Mouse (Mus musculus) heart, adult 9 months (tissue): ENCODE data around the gene Zfp383.
"Not testable (repeated sequence)": the region's sequence is repeated elsewhere in the genome, so short reads cannot be mapped to it uniquely, and the experiment has no call there.

Experiments used
- DNase-seq, 2 experiments: peaks; one replicate each; pipeline ENCODE4 v3.0.0; 2022; ENCODE audit warnings: low spot score in 2 of 2

The Zfp383 gene

DNA sequence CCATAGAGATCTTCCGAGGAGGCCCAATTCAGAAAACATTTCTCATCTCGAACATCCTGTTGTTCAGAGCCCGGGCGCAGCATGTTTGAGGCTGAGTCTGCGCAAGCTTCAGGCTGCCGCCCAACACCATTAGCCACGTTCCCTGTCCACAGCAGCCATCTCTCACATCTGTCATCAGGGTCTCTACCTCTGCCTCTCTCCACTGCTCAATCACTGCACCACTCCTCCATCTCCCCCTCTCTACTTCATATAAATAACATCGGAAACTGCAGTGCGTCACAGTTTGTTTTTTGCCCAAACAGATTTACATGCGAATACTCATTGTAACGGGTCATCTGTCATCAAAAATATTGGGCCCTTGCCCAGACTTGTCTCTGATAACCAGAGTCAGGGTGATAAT lies 33.0 kb downstream of the Zfp383 start:
- DNase-seq, result no peak

DNA sequence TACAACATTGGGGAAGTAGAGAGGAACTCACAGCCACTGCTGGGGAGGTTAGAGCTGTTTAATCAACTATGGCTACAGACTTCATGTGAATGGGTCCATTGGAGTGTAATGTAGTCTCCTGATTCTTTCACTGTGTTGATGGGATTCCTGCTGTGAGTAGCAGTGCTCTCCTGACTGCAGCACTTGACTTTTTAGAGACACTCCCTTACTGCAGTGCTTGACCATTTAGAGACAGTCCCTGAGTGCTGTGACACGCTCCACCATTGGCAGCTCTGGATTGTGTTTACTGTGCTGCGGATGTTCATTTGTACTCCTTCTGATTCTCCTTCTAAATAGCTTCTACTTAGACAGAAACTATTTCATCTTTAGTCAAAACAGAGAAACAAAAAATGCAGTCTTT lies 34.7 kb downstream of the Zfp383 start:
- DNase-seq, result no peak

DNA sequence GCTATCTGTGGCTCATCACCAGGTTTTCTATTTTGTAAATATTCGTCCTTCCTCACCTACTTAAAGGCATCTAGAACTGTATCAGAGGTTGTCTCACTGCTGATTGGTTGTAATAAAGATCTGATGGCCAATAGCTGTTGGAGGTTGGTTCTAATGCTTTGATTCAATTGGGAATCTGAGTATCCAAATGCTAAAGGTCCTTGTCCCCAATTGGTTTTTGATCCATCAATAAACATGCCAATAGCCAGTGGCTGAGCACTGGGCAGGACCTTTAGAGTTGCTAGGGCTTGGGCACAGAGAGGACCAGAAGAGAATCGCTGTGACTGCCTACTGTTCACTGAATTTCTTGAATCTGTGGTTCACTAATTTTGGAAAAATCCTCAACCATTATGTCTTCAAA lies 35.7 kb downstream of the Zfp383 start:
- no peak for DNase-seq

DNA sequence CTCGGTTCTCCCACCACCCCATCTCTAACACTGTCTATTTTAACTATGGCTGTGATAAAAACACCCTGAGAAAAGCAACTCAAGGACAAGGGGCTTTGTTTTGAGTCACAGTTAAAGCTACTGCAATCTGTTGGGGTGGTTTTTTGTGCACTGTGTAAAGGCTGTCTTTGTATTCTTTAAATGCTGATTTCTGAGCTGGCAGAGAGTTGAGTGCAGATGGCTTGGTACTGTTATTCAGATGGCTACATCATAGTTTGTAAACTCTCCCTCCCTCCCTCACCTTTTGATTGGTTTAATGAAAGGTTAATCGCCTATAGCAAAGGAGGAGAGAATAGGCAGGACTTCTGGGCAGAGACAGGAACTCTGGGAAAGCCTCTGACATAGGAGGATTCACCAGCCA lies 36.2 kb downstream of the Zfp383 start:
- no peak for DNase-seq

DNA sequence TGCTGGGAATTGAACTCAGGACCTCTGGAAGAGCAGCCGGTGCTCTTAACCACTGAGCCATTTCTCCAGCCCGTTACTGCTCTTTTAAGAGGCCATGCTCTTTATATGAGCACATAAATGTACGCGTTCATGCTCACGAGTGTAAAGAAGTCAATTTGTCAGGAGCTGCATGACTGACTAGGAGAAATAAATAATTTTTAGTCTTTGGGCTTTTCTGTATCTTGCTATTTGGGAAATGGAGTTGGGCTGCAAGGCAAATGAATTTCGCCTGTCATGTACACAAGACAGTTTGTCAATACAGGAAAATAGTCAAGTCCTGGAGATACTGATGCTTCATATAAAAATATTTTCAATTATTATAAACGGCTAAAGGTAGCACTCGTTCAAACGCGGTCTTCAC lies 45.1 kb downstream of the Zfp383 start:
- no peak for DNase-seq

DNA sequence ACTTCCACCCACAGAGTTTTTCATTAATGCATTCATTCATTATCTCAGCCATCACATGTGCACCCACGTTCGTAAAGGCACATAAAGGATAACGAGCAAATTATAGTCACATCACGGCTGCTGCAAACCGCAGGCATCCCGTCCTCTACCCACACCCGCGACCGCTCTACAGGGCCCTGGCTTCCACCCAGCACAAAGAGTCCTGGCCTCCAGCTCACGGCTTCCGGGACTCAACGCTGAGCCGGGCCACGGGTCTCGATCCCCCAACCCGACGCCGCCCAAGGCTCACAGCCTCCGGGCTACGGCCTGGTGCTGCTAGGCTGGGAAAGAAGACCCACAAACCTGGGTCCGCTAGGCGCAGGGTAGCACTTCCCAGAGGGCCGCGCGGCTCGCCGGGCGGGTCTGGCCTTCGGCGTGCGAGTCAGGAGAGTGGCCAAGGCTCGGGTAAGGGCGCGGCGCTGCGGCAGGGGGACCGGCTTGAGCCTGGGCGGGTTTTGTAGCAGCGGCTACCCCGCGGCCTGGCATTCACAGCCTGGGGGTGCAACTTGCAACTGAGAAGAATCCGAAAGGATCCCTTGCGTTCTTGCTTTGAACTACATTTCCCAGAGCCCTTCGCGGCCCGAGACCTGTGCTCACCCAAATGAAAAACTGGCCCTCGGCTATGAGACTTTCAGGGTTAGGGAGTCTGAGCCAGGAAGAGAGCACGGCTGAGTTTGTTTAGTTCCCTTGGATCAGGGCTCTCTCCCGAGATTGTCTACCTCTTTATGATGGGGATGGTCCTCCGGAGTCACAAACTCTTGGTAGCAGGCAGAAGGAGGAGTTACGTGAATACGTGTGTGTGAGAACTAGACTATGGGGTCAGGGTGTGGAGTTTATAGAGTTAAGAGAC lies 45.7 kb downstream of the Zfp383 start, which contains the start of gene Zfp74:
Zfp74 (minus strand) TSS at position 577 of the 889 bp plus-strand sequence.
- DNase-seq, result peak; percentile 72 to 80

DNA sequence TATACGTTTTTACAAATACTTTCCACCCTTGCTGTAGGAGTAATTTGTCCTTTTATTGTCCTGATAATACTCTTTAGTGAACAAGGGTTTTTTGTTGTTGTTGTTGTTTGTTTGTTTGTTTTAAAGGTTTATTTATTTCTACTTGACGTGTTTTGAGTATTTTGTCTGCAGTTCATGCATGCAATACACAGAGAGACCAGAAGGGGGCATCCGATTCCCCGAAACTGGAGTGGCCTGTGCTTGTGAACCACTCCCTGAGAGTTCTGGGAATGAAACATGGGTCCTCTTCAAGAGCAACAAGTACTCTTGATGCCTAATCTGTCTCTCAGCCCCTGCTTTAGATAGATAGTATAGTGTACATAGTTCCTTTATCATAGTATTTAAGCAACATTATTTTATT lies 46.7 kb downstream of the Zfp383 start:
- peak in 1 of 2 experiments; percentile 23 for DNase-seq

DNA sequence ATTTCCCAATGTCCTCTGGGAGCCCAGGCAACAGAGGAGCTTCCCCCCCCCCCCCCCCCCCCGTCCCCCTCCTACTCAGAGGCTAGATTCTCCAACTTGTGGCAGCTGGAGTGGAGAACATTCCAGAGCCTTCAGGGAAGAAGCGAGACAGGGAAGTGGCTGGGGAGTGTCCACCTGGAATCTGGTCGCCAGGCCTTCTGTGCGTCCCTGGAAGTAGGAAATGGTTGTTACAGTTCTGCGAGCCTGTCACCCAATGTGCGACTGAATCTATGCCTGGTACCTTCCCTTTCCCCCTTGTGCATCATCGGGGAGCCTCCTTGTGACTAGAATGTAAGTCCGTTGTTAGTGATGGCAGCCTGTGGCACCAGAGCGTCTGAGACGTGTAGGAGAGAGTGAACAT lies 48.2 kb downstream of the Zfp383 start:
- peak in 1 of 2 experiments; percentile 10 for DNase-seq

DNA sequence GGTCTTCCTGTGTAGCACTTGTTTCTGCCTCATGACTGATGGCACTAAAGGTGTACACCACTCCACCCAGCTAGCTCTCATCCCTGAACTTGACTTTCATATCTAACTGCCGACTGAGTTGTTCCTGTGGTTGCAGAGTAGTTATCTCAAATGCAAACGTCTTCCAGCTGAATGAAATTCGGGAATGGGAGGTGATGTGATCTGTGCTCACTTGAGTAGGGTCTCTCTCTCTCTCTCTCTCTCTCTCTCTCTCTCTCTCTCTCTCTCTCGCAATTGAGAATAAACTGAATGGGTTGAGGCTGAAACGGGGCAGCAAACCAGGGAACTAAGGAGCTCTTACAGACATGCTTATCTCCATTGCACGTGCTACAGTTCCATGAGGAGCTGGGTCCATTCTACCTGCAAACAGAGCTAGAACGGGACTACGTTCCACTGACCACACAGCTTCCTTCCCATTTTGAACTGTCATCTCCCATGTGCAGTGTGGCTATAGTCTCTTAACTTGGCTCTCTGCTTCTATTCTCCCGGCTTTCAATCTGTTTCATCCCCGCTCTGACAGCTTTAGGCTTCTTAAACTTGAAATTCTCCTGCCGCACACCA lies 50.2 kb downstream of the Zfp383 start:
- DNase-seq, result no peak

DNA sequence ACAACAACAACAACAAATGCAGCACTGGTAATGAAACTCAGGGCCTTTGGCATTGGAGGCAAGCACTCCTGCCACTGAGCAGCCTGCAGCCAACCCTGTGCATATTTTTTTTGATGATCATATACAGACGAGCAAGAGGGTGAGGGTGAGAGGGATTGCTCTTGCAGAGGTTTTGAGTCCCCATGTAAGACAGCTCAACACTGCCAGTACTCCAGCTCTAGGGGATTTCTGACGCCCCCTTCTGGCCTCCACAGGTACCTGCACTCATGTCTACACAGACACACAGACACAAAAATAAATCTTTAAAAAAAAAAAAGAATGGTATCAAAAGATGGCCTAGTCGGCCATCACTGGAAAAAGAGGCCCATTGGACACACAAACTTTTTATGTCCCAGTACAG lies 51.0 kb downstream of the Zfp383 start:
- DNase-seq, result no peak

DNA sequence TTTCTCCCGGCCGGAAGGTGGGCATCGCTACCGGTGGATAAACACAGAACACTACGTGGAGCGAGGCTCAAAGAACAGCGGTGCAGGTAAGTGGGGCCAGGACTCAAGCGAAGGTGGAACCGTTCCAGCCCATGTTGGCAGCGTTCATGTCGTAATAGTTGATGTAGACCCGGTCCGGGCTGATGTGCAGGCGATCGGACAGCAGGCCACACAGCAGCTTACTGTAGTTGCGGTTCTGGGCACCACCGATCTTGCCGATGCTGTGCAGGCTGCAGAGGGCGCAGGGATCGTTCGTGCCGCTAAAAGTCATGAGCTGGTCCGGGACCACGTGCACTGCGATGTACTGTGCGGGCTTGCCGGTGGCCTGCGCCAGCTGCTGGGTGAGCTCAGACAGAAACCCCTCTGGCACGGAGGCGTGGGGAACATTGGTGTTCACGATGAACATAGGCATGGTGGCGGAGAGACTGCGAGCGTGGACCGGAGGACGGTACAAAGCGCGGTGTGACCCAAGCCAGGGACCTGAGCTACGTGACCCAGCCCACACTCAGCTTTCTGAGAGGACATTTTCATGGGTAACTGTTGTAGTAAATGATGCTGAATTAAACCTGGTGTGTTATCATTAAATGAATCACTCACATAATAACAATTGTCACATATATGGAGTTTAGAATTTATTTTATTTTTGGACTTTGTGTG lies 57.2 kb downstream of the Zfp383 start:
- DNase-seq, result not testable (repeated sequence)
